Mouse (Mus musculus): ENCODE measurements at regions not wholly inside any gene's neighbourhood (a gene's known extent, or its start where the extent isn't known, plus 50 kb on each side); places are given as distances from the start of the nearest gene placed in this dataset.

GRCm38 (mm10) chr4:124455511-124456338 is 154.9 kb downstream of the 3100002H09Rik start:
- Histone ChIP-seq H3K9me3 (ENCODE audit: control insufficient read depth) (no peaks in the 10 kb centered on the region), H3K9ac (ENCODE audit: low read depth, low read length) (no peak overlapping the region), H3K36me3 (ENCODE audit: control insufficient read depth, insufficient read depth) (no peaks in the 10 kb centered on the region), H3K4me2 (replicated peaks; ENCODE audit: low read depth) (no peak overlapping the region), H3K4me1 (replicated peaks; ENCODE audit: control insufficient read depth, insufficient read depth, low read length) (no peaks in the 10 kb centered on the region), H3K27me3 (replicated peaks; ENCODE audit: control insufficient read depth, insufficient read depth, low read length) (no peaks in the 10 kb centered on the region), H3K4me3 (ENCODE audit: low read depth, low read length) (no peak overlapping the region), H3K27ac (ENCODE audit: low read depth, low read length) (no peak overlapping the region)
- ATAC-seq, result no peak
- no peak for TF ChIP-seq CTCF (IDR thresholded peaks at IDR 0.05; ENCODE audit: low read depth)
- WGBS, result 49% methylated on average over 14 of the region's 14 CpGs

- H3K9me3 ChIP-seq (ENCODE audit: control insufficient read depth), result no peaks in the 10 kb centered on the region
- WGBS, result 30% methylated on average over 3 of the region's 3 CpGs
- no peak for TF ChIP-seq CTCF (IDR thresholded peaks at IDR 0.05; ENCODE audit: low read depth)
- no peak overlapping the region for H3K9ac ChIP-seq (ENCODE audit: low read depth, low read length)
- no peak overlapping the region for H3K4me3 ChIP-seq (ENCODE audit: low read depth, low read length)
- ATAC-seq, result no peak
- no peak overlapping the region for H3K4me2 ChIP-seq (replicated peaks; ENCODE audit: low read depth)
- H3K36me3 ChIP-seq (ENCODE audit: control insufficient read depth, insufficient read depth), result no peaks in the 10 kb centered on the region
- H3K27me3 ChIP-seq (replicated peaks; ENCODE audit: control insufficient read depth, insufficient read depth, low read length), result no peaks in the 10 kb centered on the region
- H3K27ac ChIP-seq (ENCODE audit: low read depth, low read length), result no peak overlapping the region
- no peaks in the 10 kb centered on the region for H3K4me1 ChIP-seq (replicated peaks; ENCODE audit: control insufficient read depth, insufficient read depth, low read length)
Observed at GRCm38 (mm10) chr4:124451131-124451530, 159.5 kb downstream of the 3100002H09Rik start.

GRCm38 (mm10) chr4:124446615-124447014 is 164.0 kb downstream of the 3100002H09Rik start:
- no peak for TF ChIP-seq CTCF (IDR thresholded peaks at IDR 0.05; ENCODE audit: low read depth)
- Histone ChIP-seq H3K4me3 (ENCODE audit: low read depth, low read length) (no peak overlapping the region), H3K9me3 (ENCODE audit: control insufficient read depth) (no peaks in the 10 kb centered on the region), H3K36me3 (ENCODE audit: control insufficient read depth, insufficient read depth) (no peaks in the 10 kb centered on the region), H3K4me2 (replicated peaks; ENCODE audit: low read depth) (no peak overlapping the region), H3K27ac (ENCODE audit: low read depth, low read length) (no peak overlapping the region), H3K27me3 (replicated peaks; ENCODE audit: control insufficient read depth, insufficient read depth, low read length) (peaks cover 13% of the 10 kb centered on the region; the same call in 1 of the 2 replicates), H3K9ac (ENCODE audit: low read depth, low read length) (no peak overlapping the region), H3K4me1 (replicated peaks; ENCODE audit: control insufficient read depth, insufficient read depth, low read length) (no peaks in the 10 kb centered on the region)
- WGBS, result 62% methylated on average over 8 of the region's 8 CpGs
- no peak for ATAC-seq

GRCm38 (mm10) chr4:124443613-124444108 is 166.9 kb downstream of the 3100002H09Rik start:
- no peak overlapping the region for H3K9ac ChIP-seq (ENCODE audit: low read depth, low read length)
- H3K4me1 ChIP-seq (replicated peaks; ENCODE audit: control insufficient read depth, insufficient read depth, low read length), result no peaks in the 10 kb centered on the region
- H3K4me2 ChIP-seq (replicated peaks; ENCODE audit: low read depth), result no peak overlapping the region
- H3K27ac ChIP-seq (ENCODE audit: low read depth, low read length), result no peak overlapping the region
- H3K4me3 ChIP-seq (ENCODE audit: low read depth, low read length), result no peak overlapping the region
- no peak for ATAC-seq
- TF ChIP-seq CTCF (IDR thresholded peaks at IDR 0.05; ENCODE audit: low read depth), result no peak
- no peaks in the 10 kb centered on the region for H3K36me3 ChIP-seq (ENCODE audit: control insufficient read depth, insufficient read depth)
- peaks cover 14% of the 10 kb centered on the region; the same call in 1 of the 2 replicates for H3K27me3 ChIP-seq (replicated peaks; ENCODE audit: control insufficient read depth, insufficient read depth, low read length)
- H3K9me3 ChIP-seq (ENCODE audit: control insufficient read depth), result no peaks in the 10 kb centered on the region
- WGBS, result 3% methylated on average over 9 of the region's 10 CpGs

- ATAC-seq, result no peak
- TF ChIP-seq CTCF (IDR thresholded peaks at IDR 0.05; ENCODE audit: low read depth), result no peak
- 25% methylated on average over 10 of the region's 10 CpGs for WGBS
- Histone ChIP-seq H3K9ac (ENCODE audit: low read depth, low read length) (no peak overlapping the region), H3K4me3 (ENCODE audit: low read depth, low read length) (no peak overlapping the region), H3K36me3 (ENCODE audit: control insufficient read depth, insufficient read depth) (no peaks in the 10 kb centered on the region), H3K27me3 (replicated peaks; ENCODE audit: control insufficient read depth, insufficient read depth, low read length) (peaks cover 14% of the 10 kb centered on the region; the same call in 1 of the 2 replicates), H3K27ac (ENCODE audit: low read depth, low read length) (no peak overlapping the region), H3K9me3 (ENCODE audit: control insufficient read depth) (no peaks in the 10 kb centered on the region), H3K4me1 (replicated peaks; ENCODE audit: control insufficient read depth, insufficient read depth, low read length) (no peaks in the 10 kb centered on the region), H3K4me2 (replicated peaks; ENCODE audit: low read depth) (no peak overlapping the region)
Observed at GRCm38 (mm10) chr4:124443130-124443503, 167.5 kb downstream of the 3100002H09Rik start.

GRCm38 (mm10) chr4:124442491-124443129 is 168.0 kb downstream of the 3100002H09Rik start:
- H3K9ac ChIP-seq (ENCODE audit: low read depth, low read length), result no peak overlapping the region
- no peaks in the 10 kb centered on the region for H3K36me3 ChIP-seq (ENCODE audit: control insufficient read depth, insufficient read depth)
- no peaks in the 10 kb centered on the region for H3K4me1 ChIP-seq (replicated peaks; ENCODE audit: control insufficient read depth, insufficient read depth, low read length)
- no peak for TF ChIP-seq CTCF (IDR thresholded peaks at IDR 0.05; ENCODE audit: low read depth)
- H3K27me3 ChIP-seq (replicated peaks; ENCODE audit: control insufficient read depth, insufficient read depth, low read length), result peaks cover 14% of the 10 kb centered on the region; the same call in 1 of the 2 replicates
- H3K27ac ChIP-seq (ENCODE audit: low read depth, low read length), result no peak overlapping the region
- no peaks in the 10 kb centered on the region for H3K9me3 ChIP-seq (ENCODE audit: control insufficient read depth)
- H3K4me3 ChIP-seq (ENCODE audit: low read depth, low read length), result no peak overlapping the region
- WGBS, result 23% methylated on average over 10 of the region's 10 CpGs
- ATAC-seq, result no peak
- H3K4me2 ChIP-seq (replicated peaks; ENCODE audit: low read depth), result no peak overlapping the region

All from intestine, postnatal 0 days (tissue).